Mouse (Mus musculus) heart, embryonic 16.5 days (tissue): ENCODE measurements at regions not wholly inside any gene's neighbourhood (a gene's known extent, or its start where the extent isn't known, plus 50 kb on each side); places are given as distances from the start of the nearest gene placed in this dataset.

Experiments used
- ATAC-seq: fragments of 200-750 bp; cut with Nextera tagmentation; replicated peaks from 2 replicates; pipeline ENCODE4 v1.8.0; 2017; ENCODE audit warnings: moderate number of reproducible peaks; ENCODE audit not compliant: insufficient read depth, low FRiP score; ENCODE audit errors: extremely low read depth
- H3K27ac ChIP-seq: fragments of 300-500 bp; sonication (generic); 2 replicates; pipeline ENCODE4 v1.5.1; 2014; ENCODE audit warnings: mild to moderate bottlenecking, low read length, control low read depth, moderate library complexity
- H3K27me3 ChIP-seq: fragments of 300-500 bp; sonication (generic); 2 replicates; pipeline ENCODE4 v1.6.1; 2014; ENCODE audit warnings: low read length, mixed read lengths; ENCODE audit not compliant: control insufficient read depth, insufficient read depth
- H3K36me3 ChIP-seq: fragments of 300-500 bp; sonication (generic); 2 replicates; pipeline ENCODE4 v1.6.1; 2014; ENCODE audit not compliant: control insufficient read depth, insufficient read depth
- H3K4me1 ChIP-seq: fragments of 300-500 bp; sonication (generic); 2 replicates; pipeline ENCODE4 v1.6.1; 2014; ENCODE audit warnings: low read length, mixed read lengths; ENCODE audit not compliant: control insufficient read depth, insufficient read depth
- H3K4me2 ChIP-seq: fragments of 300-500 bp; sonication (generic); 2 replicates; pipeline ENCODE4 v1.6.1; 2014; ENCODE audit warnings: low read depth, mild to moderate bottlenecking, control low read depth, low read length
- H3K4me3 ChIP-seq: fragments of 300-500 bp; sonication (generic); 2 replicates; pipeline ENCODE4 v1.5.1; 2014; ENCODE audit warnings: mild to moderate bottlenecking, control low read depth, low read length
- H3K9ac ChIP-seq: fragments of 300-500 bp; sonication (generic); 2 replicates; pipeline ENCODE4 v1.6.1; 2014; ENCODE audit warnings: low read length, control low read depth
- H3K9me3 ChIP-seq: fragments of 300-500 bp; sonication (generic); replicated peaks from 2 replicates; pipeline ENCODE4 v1.6.1; 2016; ENCODE audit warnings: low read length; ENCODE audit not compliant: control insufficient read depth
- WGBS: fragments of 180-500 bp; shearing (Covaris S2); extraction: QIAGEN DNeasy Blood & Tissue Kit; methylation state at CpG from one replicate; pipeline ENCODE4 v1.1.7; 2014; 5-methylcytosine and 5-hydroxymethylcytosine counted together

GRCm38 (mm10) chr12:25982545-25982944 is 432.5 kb downstream of the Rnf144a start:
- Histone ChIP-seq H3K27ac (no peak overlapping the region), H3K4me3 (no peak overlapping the region), H3K9me3 (no peaks in the 10 kb centered on the region), H3K4me2 (no peak overlapping the region), H3K36me3 (no peaks in the 10 kb centered on the region), H3K4me1 (no peaks in the 10 kb centered on the region), H3K27me3 (no peaks in the 10 kb centered on the region), H3K9ac (no peak overlapping the region)
- no peak for ATAC-seq
- 89% methylated on average over 4 of the region's 4 CpGs for WGBS

GRCm38 (mm10) chr12:25978335-25978734 is 436.7 kb downstream of the Rnf144a start:
- 87% methylated on average over 5 of the region's 5 CpGs for WGBS
- Histone ChIP-seq H3K4me3 (no peak overlapping the region), H3K9me3 (no peaks in the 10 kb centered on the region), H3K36me3 (no peaks in the 10 kb centered on the region), H3K27me3 (no peaks in the 10 kb centered on the region), H3K4me2 (no peak overlapping the region), H3K27ac (no peak overlapping the region), H3K9ac (no peak overlapping the region), H3K4me1 (no peaks in the 10 kb centered on the region)
- no peak for ATAC-seq

GRCm38 (mm10) chr12:25958584-25958983 is 456.5 kb downstream of the Rnf144a start:
- 68% methylated on average over 4 of the region's 4 CpGs for whole genome bisulfite sequencing
- Histone ChIP-seq H3K4me1 (no peaks in the 10 kb centered on the region), H3K9me3 (no peaks in the 10 kb centered on the region), H3K4me2 (no peak overlapping the region), H3K9ac (no peak overlapping the region), H3K27ac (no peak overlapping the region), H3K4me3 (no peak overlapping the region), H3K27me3 (no peaks in the 10 kb centered on the region), H3K36me3 (no peaks in the 10 kb centered on the region)
- no peak for ATAC-seq

- Histone ChIP-seq H3K4me2 (no peak overlapping the region), H3K27me3 (no peaks in the 10 kb centered on the region), H3K4me3 (no peak overlapping the region), H3K9ac (no peak overlapping the region), H3K36me3 (no peaks in the 10 kb centered on the region), H3K4me1 (no peaks in the 10 kb centered on the region), H3K27ac (no peak overlapping the region), H3K9me3 (no peaks in the 10 kb centered on the region)
- no peak for ATAC-seq
- 64% methylated on average over 1 of the region's 1 CpGs for WGBS
Measured at GRCm38 (mm10) chr12:25957547-25957946, 457.5 kb downstream of the Rnf144a start.

- H3K27ac ChIP-seq = no peak overlapping the region
- no peak overlapping the region for H3K9ac ChIP-seq
- no peaks in the 10 kb centered on the region for H3K4me1 ChIP-seq
- H3K27me3 ChIP-seq = no peaks in the 10 kb centered on the region
- ATAC-seq = no peak
- H3K9me3 ChIP-seq = no peaks in the 10 kb centered on the region
- no peak overlapping the region for H3K4me2 ChIP-seq
- no peaks in the 10 kb centered on the region for H3K36me3 ChIP-seq
- H3K4me3 ChIP-seq = no peak overlapping the region
- 81% methylated on average over 7 of the region's 7 CpGs for WGBS
Measured at GRCm38 (mm10) chr12:25947107-25947506, 467.9 kb downstream of the Rnf144a start.

GRCm38 (mm10) chr12:25946121-25946520 is 468.9 kb downstream of the Rnf144a start:
- WGBS = 76% methylated on average over 3 of the region's 3 CpGs
- H3K27me3 ChIP-seq = no peaks in the 10 kb centered on the region
- H3K4me2 ChIP-seq = no peak overlapping the region
- no peak for ATAC-seq
- no peak overlapping the region for H3K4me3 ChIP-seq
- H3K4me1 ChIP-seq = no peaks in the 10 kb centered on the region
- no peaks in the 10 kb centered on the region for H3K36me3 ChIP-seq
- H3K27ac ChIP-seq = no peak overlapping the region
- no peak overlapping the region for H3K9ac ChIP-seq
- H3K9me3 ChIP-seq = no peaks in the 10 kb centered on the region

GRCm38 (mm10) chr12:25938856-25939255 is 476.2 kb downstream of the Rnf144a start:
- 84% methylated on average over 6 of the region's 6 CpGs for WGBS
- Histone ChIP-seq H3K4me2 (no peak overlapping the region), H3K4me1 (no peaks in the 10 kb centered on the region), H3K27ac (no peak overlapping the region), H3K9me3 (no peaks in the 10 kb centered on the region), H3K4me3 (no peak overlapping the region), H3K9ac (no peak overlapping the region), H3K27me3 (no peaks in the 10 kb centered on the region), H3K36me3 (no peaks in the 10 kb centered on the region)
- ATAC-seq = no peak

GRCm38 (mm10) chr12:25934946-25935345 is 480.1 kb downstream of the Rnf144a start:
- H3K27ac ChIP-seq = no peak overlapping the region
- H3K4me1 ChIP-seq = no peaks in the 10 kb centered on the region
- WGBS = 75% methylated on average over 5 of the region's 5 CpGs
- no peak for ATAC-seq
- H3K36me3 ChIP-seq = no peaks in the 10 kb centered on the region
- H3K4me2 ChIP-seq = no peak overlapping the region
- H3K9me3 ChIP-seq = no peaks in the 10 kb centered on the region
- no peak overlapping the region for H3K9ac ChIP-seq
- H3K27me3 ChIP-seq = no peaks in the 10 kb centered on the region
- H3K4me3 ChIP-seq = no peak overlapping the region

GRCm38 (mm10) chr12:25934526-25934925 is 480.5 kb downstream of the Rnf144a start:
- Histone ChIP-seq H3K4me1 (no peaks in the 10 kb centered on the region), H3K27ac (no peak overlapping the region), H3K4me2 (no peak overlapping the region), H3K9me3 (no peaks in the 10 kb centered on the region), H3K36me3 (no peaks in the 10 kb centered on the region), H3K9ac (no peak overlapping the region), H3K4me3 (no peak overlapping the region), H3K27me3 (no peaks in the 10 kb centered on the region)
- WGBS = 96% methylated on average over 3 of the region's 3 CpGs
- no peak for ATAC-seq

GRCm38 (mm10) chr12:25926367-25926766 is 488.7 kb downstream of the Rnf144a start:
- no peaks in the 10 kb centered on the region for H3K9me3 ChIP-seq
- 56% methylated on average over 5 of the region's 5 CpGs for WGBS
- no peak overlapping the region for H3K9ac ChIP-seq
- H3K36me3 ChIP-seq = no peaks in the 10 kb centered on the region
- H3K4me3 ChIP-seq = no peak overlapping the region
- H3K27ac ChIP-seq = no peak overlapping the region
- H3K27me3 ChIP-seq = no peaks in the 10 kb centered on the region
- no peaks in the 10 kb centered on the region for H3K4me1 ChIP-seq
- no peak for ATAC-seq
- no peak overlapping the region for H3K4me2 ChIP-seq
